25 mouse cellular contexts compared by ENCODE assay signal in genomic region chr3:105750810-105751209, GRCm38 (mm10). TPM values are rescaled to one million over a fixed set of nuclear protein-coding genes. Genes with fewer than 3 reads are reported as not detected.
"Had no signal": no experiment of that assay in that cellular context is flagged by ENCODE, and none has a peak within 500 bp of the region (broad histone marks: within the 10 kb centered on the region; RNA-seq: fewer than 3 reads in every experiment).

No protein-coding gene starts in this region.

- H3K36me3 ChIP-seq: hindbrain, embryonic 12.5 days; intestine, embryonic 15.5 days had no signal

- H3K4me2 ChIP-seq: heart, embryonic 12.5 days; hindbrain, embryonic 12.5 days; hindbrain, embryonic 14.5 days; intestine, embryonic 15.5 days; limb, embryonic 12.5 days had no signal

- H3K4me1 ChIP-seq: hindbrain, embryonic 10.5 days; hindbrain, embryonic 12.5 days; intestine, embryonic 15.5 days; limb, embryonic 10.5 days; limb, embryonic 12.5 days had no signal

- DNase-seq: gastrocnemius, postnatal 14 days; heart, adult 18-20 months; heart, postnatal 10 days; heart, postnatal 4 days; kidney, adult 18-20 months; kidney, adult 8-10 months; kidney, postnatal 10 days; kidney, postnatal 25 days; kidney, postnatal 4 days; liver had no signal

- ATAC-seq: hindbrain, embryonic 16.5 days; inflammation-experienced regulatory T-cells, adult 6 months; intestine, embryonic 15.5 days; intestine, postnatal 0 days had no signal

- H3K9me3 ChIP-seq: heart, embryonic 10.5 days; heart, embryonic 12.5 days; hindbrain, embryonic 10.5 days; hindbrain, embryonic 12.5 days; intestine, embryonic 15.5 days; limb, embryonic 10.5 days; limb, embryonic 12.5 days had no signal

- H3K27ac ChIP-seq: heart, embryonic 10.5 days; hindbrain, embryonic 10.5 days; hindbrain, embryonic 12.5 days; hindbrain, embryonic 14.5 days; intestine, embryonic 15.5 days; layer of hippocampus, adult 2 months; left cerebral cortex, adult 2 months; limb, embryonic 10.5 days; limb, embryonic 12.5 days; liver, embryonic 14.5 days had no signal

- H3K4me3 ChIP-seq: heart, embryonic 10.5 days; heart, embryonic 12.5 days; hindbrain, embryonic 10.5 days; hindbrain, embryonic 12.5 days; intestine, embryonic 15.5 days; layer of hippocampus, adult 2 months; left cerebral cortex, adult 2 months; limb, embryonic 10.5 days; limb, embryonic 12.5 days had no signal

- H3K9ac ChIP-seq: heart, embryonic 12.5 days; hindbrain, embryonic 12.5 days; hindbrain, embryonic 14.5 days; intestine, embryonic 15.5 days; limb, embryonic 12.5 days; liver, embryonic 14.5 days had no signal

- H3K27me3 ChIP-seq: heart, embryonic 12.5 days; hindbrain, embryonic 12.5 days; intestine, embryonic 15.5 days; limb, embryonic 12.5 days had no signal

RNA-seq across cellular contexts. Expression of gene Inka2, which starts 46.4 kb away (rescaled TPM):
- total RNA-seq: granulocyte monocyte progenitor cell, adult 5-6 weeks had no signal
